Mouse (Mus musculus) kidney, embryonic 14.5 days (tissue): ENCODE results near the gene Mical2. TPM values are rescaled to one million over a fixed set of nuclear protein-coding genes. Genes with fewer than 3 reads are reported as not detected.
A peak's percentile ranks its signal among the peaks of the same experiment; 100 is the strongest.

Experiments
- ATAC-seq: fragments of 200-750 bp; cut with Nextera tagmentation; 2 replicates; pipeline ENCODE4 v1.8.0; 2017; ENCODE audit warnings: moderate number of reproducible peaks, mild to moderate bottlenecking, moderate TSS enrichment, moderate library complexity; ENCODE audit not compliant: low FRiP score, low TSS enrichment
- H3K27ac ChIP-seq: fragments of 300-500 bp; sonication (generic); 2 replicates; pipeline ENCODE4 v1.5.1; 2014; ENCODE audit warnings: low read depth, mild to moderate bottlenecking, low read length, moderate library complexity, mixed read lengths
- H3K27me3 ChIP-seq: fragments of 300-500 bp; sonication (generic); 2 replicates; pipeline ENCODE4 v1.6.1; 2014; ENCODE audit warnings: mild to moderate bottlenecking, low read length; ENCODE audit not compliant: control insufficient read depth, insufficient read depth
- H3K36me3 ChIP-seq: fragments of 300-500 bp; sonication (generic); 2 replicates; pipeline ENCODE4 v1.6.1; 2014; ENCODE audit warnings: low read length, mixed read lengths; ENCODE audit not compliant: control insufficient read depth, insufficient read depth
- H3K4me1 ChIP-seq: fragments of 300-500 bp; sonication (generic); 2 replicates; pipeline ENCODE4 v1.6.1; 2014; ENCODE audit warnings: low read length, mixed read lengths; ENCODE audit not compliant: control insufficient read depth, insufficient read depth
- H3K4me2 ChIP-seq: fragments of 300-500 bp; sonication (generic); replicated peaks from 2 replicates; pipeline ENCODE4 v1.6.1; 2014; ENCODE audit warnings: low read depth, mild to moderate bottlenecking, low read length
- H3K4me3 ChIP-seq: fragments of 300-500 bp; sonication (generic); 2 replicates; pipeline ENCODE4 v1.5.1; 2014; ENCODE audit warnings: mild to moderate bottlenecking, low read length
- H3K9ac ChIP-seq: fragments of 300-500 bp; sonication (generic); 2 replicates; pipeline ENCODE4 v1.6.1; 2014; ENCODE audit warnings: low read depth, mild to moderate bottlenecking, low read length, moderate library complexity
- H3K9me3 ChIP-seq: fragments of 300-500 bp; sonication (generic); 2 replicates; pipeline ENCODE4 v1.6.1; 2016; ENCODE audit warnings: low read length; ENCODE audit not compliant: control insufficient read depth
- WGBS: fragments of 180-500 bp; shearing (Covaris S2); extraction: QIAGEN DNeasy Blood & Tissue Kit; methylation state at CpG from one replicate; pipeline ENCODE4 v1.1.7; 2014; 5-methylcytosine and 5-hydroxymethylcytosine counted together
- polyA plus RNA-seq: library from polyadenylated mRNA; unstranded; fragments of >200 nt; fragmentation: Nextera tagmentation; extraction: Ambion mirVana; gene quantifications from 2 replicates; pipeline ENCODE4 v1.2.1, GENCODE M21; 2014

The Mical2 gene
- polyA plus RNA-seq, 1 experiment from 2014 or later, result 7.7 TPM

GRCm38 (mm10) chr7:112289514-112289913 is 63.9 kb downstream of the Mical2 start:
- Histone ChIP-seq H3K4me1 (0 out of 2 replicates have a peak, but pooled peaks cover 9% of the 10 kb centered on the region), H3K9me3 (no peaks in the 10 kb centered on the region), H3K27me3 (no peaks in the 10 kb centered on the region), H3K9ac (no peak overlapping the region), H3K4me2 (no peak overlapping the region), H3K4me3 (no peak overlapping the region), H3K36me3 (no peaks in the 10 kb centered on the region), H3K27ac (no peak overlapping the region)
- WGBS, result 82% methylated on average over 5 of the region's 5 CpGs
- no peak for ATAC-seq

DNA sequence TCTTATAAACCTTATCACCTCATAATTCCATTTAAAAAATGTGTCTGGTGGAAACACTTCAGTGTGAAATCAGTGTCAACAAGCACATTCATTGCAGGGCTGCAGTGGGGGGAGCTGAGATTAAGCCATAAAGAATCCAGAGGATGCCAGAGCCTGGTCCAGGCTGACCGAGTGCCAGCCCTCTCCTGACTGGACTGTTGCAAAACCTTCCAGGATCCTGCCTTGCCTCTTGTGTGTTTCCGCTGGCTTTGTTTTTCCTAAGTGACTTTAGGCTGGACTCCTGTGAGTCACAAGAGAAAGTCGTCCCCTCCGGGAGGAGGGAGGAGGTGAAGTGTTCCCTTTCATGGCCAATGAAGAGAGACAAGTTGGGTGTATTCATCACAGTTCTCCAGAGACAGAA is 64.3 kb downstream of the Mical2 start:
- WGBS, result 41% methylated on average over 4 of the region's 4 CpGs
- Histone ChIP-seq H3K4me2 (no peak overlapping the region), H3K27me3 (no peaks in the 10 kb centered on the region), H3K27ac (no peak overlapping the region), H3K9ac (no peak overlapping the region), H3K4me1 (0 out of 2 replicates have a peak, but pooled peaks cover 9% of the 10 kb centered on the region), H3K36me3 (no peaks in the 10 kb centered on the region), H3K4me3 (no peak overlapping the region), H3K9me3 (no peaks in the 10 kb centered on the region)
- no peak for ATAC-seq

GRCm38 (mm10) chr7:112293456-112294104 is 67.9 kb downstream of the Mical2 start:
- no peak overlapping the region for H3K4me3 ChIP-seq
- peak; percentile 40 for ATAC-seq
- peaks cover 24% of the 10 kb centered on the region for H3K4me1 ChIP-seq
- 0 out of 2 replicates have a peak overlapping the region, but pooled peaks have one; percentile 1 for H3K27ac ChIP-seq
- H3K27me3 ChIP-seq, result no peaks in the 10 kb centered on the region
- no peak overlapping the region for H3K4me2 ChIP-seq
- WGBS, result 43% methylated on average over 7 of the region's 7 CpGs
- H3K9me3 ChIP-seq, result no peaks in the 10 kb centered on the region
- H3K9ac ChIP-seq, result no peak overlapping the region
- H3K36me3 ChIP-seq, result no peaks in the 10 kb centered on the region

GRCm38 (mm10) chr7:112295426-112296221 is 70.0 kb downstream of the Mical2 start:
- Histone ChIP-seq H3K27ac (no peak overlapping the region), H3K36me3 (no peaks in the 10 kb centered on the region), H3K4me3 (no peak overlapping the region), H3K4me1 (peaks cover 44% of the 10 kb centered on the region), H3K4me2 (no peak overlapping the region), H3K9ac (no peak overlapping the region), H3K9me3 (no peaks in the 10 kb centered on the region), H3K27me3 (no peaks in the 10 kb centered on the region)
- 75% methylated on average over 8 of the region's 8 CpGs for WGBS
- no peak for ATAC-seq

- peak overlapping the region; percentile 24; the same call in 1 of the 2 replicates for H3K27ac ChIP-seq
- 57% methylated on average over 9 of the region's 9 CpGs for WGBS
- peaks cover 42% of the 10 kb centered on the region for H3K4me1 ChIP-seq
- no peaks in the 10 kb centered on the region for H3K27me3 ChIP-seq
- no peaks in the 10 kb centered on the region for H3K9me3 ChIP-seq
- H3K9ac ChIP-seq, result no peak overlapping the region
- H3K4me3 ChIP-seq, result no peak overlapping the region
- ATAC-seq, result no peak
- no peak overlapping the region for H3K4me2 ChIP-seq
- no peaks in the 10 kb centered on the region for H3K36me3 ChIP-seq
Measured at GRCm38 (mm10) chr7:112298032-112298431, 72.4 kb downstream of the Mical2 start.

DNA sequence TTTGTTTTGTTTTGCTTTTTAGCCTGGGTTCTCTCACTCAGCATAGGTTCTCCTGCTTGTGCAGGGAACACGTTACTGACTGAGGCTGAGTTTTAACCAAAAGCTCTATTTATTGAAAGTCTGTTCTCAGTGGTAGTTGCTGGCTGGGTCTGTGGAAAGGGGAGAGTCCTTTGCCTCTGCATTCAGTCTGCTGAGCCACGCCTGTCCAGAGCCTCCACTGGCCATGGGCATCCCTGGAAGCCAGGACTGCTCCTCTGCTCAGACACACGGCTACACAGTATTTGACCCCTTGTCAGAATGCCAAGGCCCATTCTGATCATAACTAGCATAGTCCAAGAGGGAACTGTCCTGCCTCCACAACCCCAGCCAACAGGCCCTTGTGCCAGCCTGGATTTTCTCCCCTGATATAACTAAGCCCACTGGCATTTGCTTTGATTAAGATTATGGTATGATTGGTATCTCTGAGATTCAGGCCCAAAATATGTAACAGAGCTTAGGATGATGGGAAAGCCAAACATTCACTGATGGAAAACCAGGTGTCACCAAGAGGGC is 73.3 kb downstream of the Mical2 start:
- H3K9me3 ChIP-seq, result no peaks in the 10 kb centered on the region
- H3K36me3 ChIP-seq, result no peaks in the 10 kb centered on the region
- no peaks in the 10 kb centered on the region for H3K27me3 ChIP-seq
- peaks cover 35% of the 10 kb centered on the region for H3K4me1 ChIP-seq
- peak overlapping the region; percentile 87 for H3K27ac ChIP-seq
- H3K4me2 ChIP-seq, result no peak overlapping the region
- no peak for ATAC-seq
- 72% methylated on average over 3 of the region's 3 CpGs for WGBS
- no peak overlapping the region for H3K4me3 ChIP-seq
- no peak overlapping the region; the same call in 1 of the 2 replicates for H3K9ac ChIP-seq

- H3K9me3 ChIP-seq, result no peaks in the 10 kb centered on the region
- WGBS, result 17% methylated on average over 10 of the region's 10 CpGs
- no peaks in the 10 kb centered on the region for H3K27me3 ChIP-seq
- ATAC-seq, result peak; percentile 92
- H3K4me2 ChIP-seq, result no peak overlapping the region
- peaks cover 35% of the 10 kb centered on the region for H3K4me1 ChIP-seq
- no peak overlapping the region for H3K4me3 ChIP-seq
- no peak overlapping the region for H3K9ac ChIP-seq
- no peaks in the 10 kb centered on the region for H3K36me3 ChIP-seq
- H3K27ac ChIP-seq, result peak overlapping the region; percentile 87
Measured at GRCm38 (mm10) chr7:112299521-112300096, 74.0 kb downstream of the Mical2 start.

DNA sequence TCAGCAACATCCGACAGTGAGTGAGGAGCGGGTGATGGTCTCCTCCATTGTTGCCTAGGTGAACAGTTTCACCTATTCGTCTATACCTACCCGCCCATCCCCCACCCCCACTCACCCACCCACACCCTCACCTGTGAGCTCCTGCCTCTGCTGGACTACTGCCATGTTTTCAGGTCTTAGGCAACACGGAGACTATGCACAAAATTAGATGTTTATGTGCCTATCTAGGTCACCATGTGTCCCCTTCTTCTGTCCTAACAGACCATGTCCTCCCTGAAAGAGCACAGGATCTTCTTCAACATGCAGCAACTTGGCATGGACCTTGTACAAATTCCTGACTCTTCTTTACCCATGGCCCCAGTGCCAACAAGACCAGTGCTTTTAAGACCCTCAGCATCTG is 74.5 kb downstream of the Mical2 start:
- Histone ChIP-seq H3K4me3 (no peak overlapping the region), H3K9ac (no peak overlapping the region), H3K36me3 (no peaks in the 10 kb centered on the region), H3K4me2 (no peak overlapping the region), H3K4me1 (peaks cover 35% of the 10 kb centered on the region), H3K9me3 (no peaks in the 10 kb centered on the region), H3K27ac (peak overlapping the region; percentile 37; the same call in 1 of the 2 replicates), H3K27me3 (no peaks in the 10 kb centered on the region)
- ATAC-seq, result no peak
- 21% methylated on average over 5 of the region's 5 CpGs for WGBS
